Mouse (Mus musculus) adrenal gland, adult (tissue): Measurements from ENCODE around the gene Wdr95.
A peak's percentile ranks its signal among the peaks of the same experiment; 100 is the strongest.

Experiments
- DNase-seq, 2 experiments: peaks; one replicate each; pipeline ENCODE4 v3.0.0; 2022 to 2023; ENCODE audit warnings: low spot score in 1 of 2; ENCODE audit not compliant: inconsistent age in 2 of 2

The Wdr95 gene

GRCm38 (mm10) chr5:149576977-149577376 lies 48.5 kb downstream of the Wdr95 start:
- no peak for DNase-seq

DNA sequence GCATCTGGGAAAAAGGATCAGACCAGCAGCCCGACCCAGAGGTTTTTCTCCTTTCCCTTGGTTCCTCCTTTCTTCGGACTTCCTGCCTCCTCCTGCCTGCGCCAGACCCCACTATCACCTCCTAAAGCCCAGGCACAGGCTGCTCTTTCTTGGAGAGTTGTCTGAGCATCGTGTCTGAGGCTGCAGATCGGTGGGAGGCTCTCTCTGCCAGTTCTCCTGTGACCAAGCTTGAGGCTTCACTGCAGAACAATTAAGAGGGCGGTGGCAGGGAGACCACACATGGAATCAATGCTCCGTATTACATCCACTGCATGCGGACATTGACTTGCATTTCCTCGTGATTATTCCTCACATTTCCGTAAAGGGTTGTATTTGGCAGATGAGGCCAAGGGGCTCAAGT lies 49.0 kb downstream of the Wdr95 start:
- no peak for DNase-seq

GRCm38 (mm10) chr5:149582642-149583262 lies 54.3 kb downstream of the Wdr95 start:
- no peak for DNase-seq

DNA sequence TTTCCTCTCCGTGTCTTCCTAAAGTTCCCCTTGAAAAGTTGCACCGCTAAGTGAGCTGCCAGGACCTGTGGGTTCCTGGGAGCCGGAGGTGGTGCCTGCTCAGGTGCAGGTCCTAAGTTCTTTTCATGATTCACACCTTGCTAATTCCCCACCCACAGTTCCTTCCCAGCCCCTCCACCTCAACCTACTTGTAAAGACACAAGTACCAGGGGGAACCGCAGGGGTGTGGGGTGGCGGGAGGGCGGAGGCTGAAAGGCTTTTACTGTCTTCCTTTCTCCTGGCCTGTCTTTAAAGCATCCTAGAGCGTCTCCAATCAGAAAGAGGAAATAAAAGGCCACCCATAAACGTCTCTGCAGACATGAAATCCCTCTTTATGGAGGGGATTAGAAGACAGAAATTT lies 55.0 kb downstream of the Wdr95 start:
- DNase-seq = no peak

GRCm38 (mm10) chr5:149584154-149584655 lies 55.7 kb downstream of the Wdr95 start:
- no peak for DNase-seq

DNA sequence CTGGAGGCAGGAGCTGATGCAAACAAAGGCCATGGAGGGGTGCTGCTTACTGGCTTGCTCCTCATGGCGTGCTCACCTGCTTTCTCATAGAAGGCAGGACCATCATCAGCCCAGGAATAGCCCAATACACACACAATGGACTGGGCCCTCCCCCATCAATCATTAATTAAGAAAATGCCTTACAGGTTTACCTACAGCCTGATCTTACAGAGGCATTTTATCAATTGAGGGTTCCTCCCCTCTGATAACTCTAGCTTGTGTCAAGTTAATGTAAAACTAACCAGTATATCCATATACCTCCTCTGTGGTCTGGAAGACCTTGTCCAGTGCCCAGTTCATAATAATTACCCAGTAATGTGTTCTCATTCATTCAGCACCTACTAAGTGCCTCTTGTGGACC lies 56.8 kb downstream of the Wdr95 start:
- no peak for DNase-seq

DNA sequence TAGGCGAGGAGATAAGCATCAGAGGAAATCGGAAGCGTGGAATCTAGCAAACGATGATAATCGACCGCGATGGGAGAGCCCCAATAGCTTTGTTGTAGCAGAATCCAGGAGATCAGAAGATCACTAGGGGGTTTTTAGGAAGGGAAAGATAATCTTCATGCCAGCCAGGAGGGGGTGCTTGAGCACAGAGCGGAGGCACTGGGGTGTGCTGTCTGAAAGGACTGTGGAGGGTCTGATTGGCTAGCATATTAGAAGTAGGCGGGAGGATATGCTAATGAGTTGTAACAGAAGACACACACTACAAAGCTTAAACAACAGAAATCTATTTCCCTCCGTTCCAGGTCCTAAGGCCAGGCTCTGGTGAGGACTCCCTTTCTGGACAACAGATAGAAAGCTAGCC lies 57.4 kb downstream of the Wdr95 start:
- DNase-seq = peak; percentile 70 to 75

GRCm38 (mm10) chr5:149587327-149587895 lies 58.9 kb downstream of the Wdr95 start:
- no peak for DNase-seq

DNA sequence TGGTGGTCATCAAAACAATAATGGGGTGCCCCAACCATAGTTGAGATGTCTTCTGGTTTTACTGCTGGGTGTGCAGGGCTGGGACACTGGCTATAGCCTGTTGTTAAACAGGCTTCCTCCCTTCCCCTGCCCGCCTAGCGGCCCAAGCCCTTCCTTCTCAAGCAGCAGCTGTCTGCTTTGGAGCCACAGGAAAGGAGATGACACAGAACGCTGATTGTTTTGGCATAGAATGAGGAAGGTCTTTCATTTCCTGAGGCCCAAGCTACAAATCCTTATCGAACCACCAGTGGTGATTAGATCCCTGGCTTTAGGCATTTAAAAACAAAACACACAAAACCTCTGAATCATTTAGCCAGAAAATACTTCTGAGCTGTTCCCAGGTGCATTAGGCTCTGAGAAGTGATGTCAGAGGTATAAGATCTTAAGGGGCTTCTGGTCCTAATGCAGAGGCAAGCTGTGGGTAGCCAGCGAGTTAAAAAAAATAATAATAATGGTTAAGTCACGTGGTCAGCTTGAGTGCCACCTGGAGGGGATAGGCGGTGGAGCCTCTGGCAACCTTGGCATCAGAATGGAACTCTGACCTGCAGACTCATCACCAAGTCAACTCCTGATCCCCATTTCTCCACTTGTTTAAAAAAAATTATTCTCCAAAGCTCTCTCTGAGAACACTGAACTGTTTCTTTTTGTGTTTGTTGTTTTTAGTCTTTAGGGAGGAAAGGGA lies 60.5 kb downstream of the Wdr95 start:
- no peak for DNase-seq

DNA sequence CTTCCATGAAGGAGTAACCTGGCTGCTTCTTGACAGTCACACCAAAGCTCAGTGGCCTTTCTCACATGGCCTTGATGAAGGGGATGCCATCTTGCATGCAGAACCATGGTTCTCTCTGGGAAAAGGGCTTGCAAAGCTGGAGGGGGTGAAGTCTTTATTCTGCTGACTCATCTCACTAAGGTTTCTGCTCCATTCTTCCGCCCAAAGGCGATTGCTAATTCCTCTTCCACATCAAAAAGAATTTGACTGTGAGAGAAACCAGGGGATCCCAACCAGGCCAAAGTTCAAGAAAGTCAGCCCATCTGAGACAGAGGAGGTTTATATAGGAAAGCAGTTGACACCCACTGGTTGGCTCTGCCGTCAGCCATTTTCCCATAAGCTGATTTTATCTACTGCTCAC lies 61.5 kb downstream of the Wdr95 start:
- no peak for DNase-seq

GRCm38 (mm10) chr5:149594215-149594614 lies 65.7 kb downstream of the Wdr95 start:
- no peak for DNase-seq

- no peak for DNase-seq
Measured at GRCm38 (mm10) chr5:149597351-149597750, 68.9 kb downstream of the Wdr95 start.

DNA sequence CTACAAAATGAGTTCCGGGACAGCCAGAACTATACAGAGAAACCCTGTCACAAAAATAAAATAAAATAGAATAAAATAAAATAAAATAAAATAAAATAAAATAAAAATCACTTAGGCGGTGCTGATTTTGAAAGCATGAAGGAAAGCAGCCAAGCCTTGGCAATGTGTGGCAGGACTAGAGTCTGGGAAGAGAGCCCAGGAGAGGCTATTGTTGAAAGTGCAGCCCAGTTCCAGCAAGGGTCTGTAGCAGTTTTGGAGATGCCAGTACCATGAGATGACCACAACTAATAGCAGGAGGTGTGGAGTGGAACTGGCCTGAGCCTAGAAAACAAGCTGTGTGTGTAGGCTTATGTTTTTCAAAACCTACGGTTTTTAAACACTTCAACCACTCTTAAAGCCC lies 73.5 kb downstream of the Wdr95 start:
- DNase-seq = no peak

- DNase-seq = no peak
Measured at GRCm38 (mm10) chr5:149603241-149603640, 74.8 kb downstream of the Wdr95 start.

DNA sequence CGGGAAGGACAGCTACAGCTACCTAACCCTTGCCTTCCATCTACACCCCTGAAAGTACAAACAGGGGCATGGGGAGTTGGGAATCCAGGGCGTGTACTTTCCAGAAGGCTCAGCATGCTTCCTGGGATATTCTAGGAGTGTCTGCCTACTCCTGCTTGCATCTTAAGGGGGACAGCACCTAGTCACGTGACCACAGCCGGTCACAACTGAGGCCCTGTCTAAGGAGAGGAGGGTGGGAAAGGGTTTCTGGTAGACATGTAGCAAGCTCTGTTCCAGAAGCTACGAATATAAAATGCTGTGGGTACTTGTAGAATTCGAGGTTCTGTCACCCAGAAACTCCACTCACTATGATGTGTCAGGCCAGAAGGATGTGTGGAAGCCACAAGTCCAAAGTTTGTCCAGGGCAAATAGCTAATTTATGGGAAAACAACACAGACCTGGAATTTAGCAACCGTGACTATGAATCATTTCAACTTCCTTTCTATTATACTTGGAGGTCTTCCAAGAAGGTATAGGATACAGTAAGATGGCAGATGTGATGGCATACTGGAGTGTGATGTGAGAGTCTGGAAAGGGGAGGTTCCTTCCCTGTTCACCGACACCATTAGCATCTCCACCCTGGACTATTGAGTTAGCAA lies 78.7 kb downstream of the Wdr95 start:
- no peak for DNase-seq

DNA sequence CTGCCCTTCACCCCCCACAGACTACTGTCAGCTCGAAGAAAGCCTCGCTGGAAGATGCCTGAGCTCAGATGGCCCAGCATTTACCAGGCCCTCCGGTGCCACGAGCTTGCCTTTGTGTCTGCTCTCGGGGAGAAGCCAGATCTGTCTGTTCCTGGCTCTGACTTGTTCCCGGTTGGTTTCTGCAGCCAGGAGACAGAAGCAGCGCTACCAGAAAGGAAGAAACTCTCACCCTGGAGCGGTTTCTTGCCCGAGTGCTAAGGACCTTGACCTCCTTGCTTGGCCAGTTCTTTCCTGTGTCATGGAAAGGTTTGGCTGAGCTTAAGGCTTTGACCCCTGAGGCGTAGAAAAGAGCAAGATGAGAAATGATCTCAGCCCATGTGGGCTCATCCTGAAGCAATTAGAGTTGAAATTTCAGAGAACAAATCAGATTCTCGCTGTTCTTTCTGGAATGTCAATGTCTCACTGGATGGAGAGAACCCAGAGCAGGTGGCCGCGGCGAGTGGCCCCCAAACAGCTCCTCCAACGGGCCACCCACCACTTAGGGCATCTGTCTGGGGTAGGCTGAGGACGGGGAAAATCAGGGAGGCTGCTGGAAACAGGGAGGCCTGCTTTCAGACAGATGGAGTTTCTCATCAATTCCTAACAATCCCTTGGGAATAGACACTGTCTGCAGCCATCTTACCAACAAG lies 83.1 kb downstream of the Wdr95 start:
- DNase-seq = peak in 1 of 2 experiments; percentile 50

- peak in 1 of 2 experiments; percentile 40 for DNase-seq
Measured at GRCm38 (mm10) chr5:149612165-149612518, 83.7 kb downstream of the Wdr95 start.

DNA sequence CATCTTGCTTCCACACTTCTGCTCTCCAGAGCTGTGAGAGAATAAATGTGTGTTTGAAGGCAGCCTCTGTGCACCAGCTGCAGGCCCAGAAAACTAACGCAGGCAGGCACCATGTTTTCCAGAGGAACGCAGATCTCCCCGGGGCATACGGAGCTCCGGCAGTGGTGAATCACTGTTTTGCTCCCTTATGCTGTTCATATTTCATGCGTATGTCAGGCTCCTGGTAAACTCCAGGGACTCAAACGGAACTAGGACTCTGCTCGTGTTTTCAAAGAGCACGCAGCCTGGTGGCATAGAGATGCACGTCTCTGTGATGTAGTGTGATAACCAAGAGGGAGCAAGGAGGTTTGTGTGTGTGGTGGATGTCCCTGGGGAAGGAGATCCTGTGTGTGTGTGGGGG lies 84.3 kb downstream of the Wdr95 start:
- peak; percentile 69 to 80 for DNase-seq

DNA sequence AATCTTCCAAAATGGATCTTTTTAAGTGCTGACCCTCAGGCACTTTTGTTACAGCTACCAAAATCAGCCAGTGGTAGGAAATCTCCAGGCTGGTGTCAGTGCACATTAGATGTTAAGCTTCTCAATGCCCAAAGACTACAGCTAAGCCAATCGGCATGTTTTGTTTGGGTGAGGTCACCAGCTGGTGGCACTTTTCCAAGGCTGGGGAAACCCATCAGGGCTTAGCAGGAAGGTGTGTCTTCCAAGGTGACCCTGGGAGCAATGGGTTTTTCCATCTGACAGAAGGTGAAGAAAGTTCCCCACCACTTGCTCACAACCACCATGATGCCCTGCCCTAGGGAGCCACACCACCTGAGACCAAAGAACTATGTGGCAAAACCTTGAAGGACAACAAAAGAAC lies 87.7 kb downstream of the Wdr95 start:
- peak in 1 of 2 experiments; percentile 70 for DNase-seq

GRCm38 (mm10) chr5:149616817-149617216 lies 88.3 kb downstream of the Wdr95 start:
- DNase-seq = no peak

DNA sequence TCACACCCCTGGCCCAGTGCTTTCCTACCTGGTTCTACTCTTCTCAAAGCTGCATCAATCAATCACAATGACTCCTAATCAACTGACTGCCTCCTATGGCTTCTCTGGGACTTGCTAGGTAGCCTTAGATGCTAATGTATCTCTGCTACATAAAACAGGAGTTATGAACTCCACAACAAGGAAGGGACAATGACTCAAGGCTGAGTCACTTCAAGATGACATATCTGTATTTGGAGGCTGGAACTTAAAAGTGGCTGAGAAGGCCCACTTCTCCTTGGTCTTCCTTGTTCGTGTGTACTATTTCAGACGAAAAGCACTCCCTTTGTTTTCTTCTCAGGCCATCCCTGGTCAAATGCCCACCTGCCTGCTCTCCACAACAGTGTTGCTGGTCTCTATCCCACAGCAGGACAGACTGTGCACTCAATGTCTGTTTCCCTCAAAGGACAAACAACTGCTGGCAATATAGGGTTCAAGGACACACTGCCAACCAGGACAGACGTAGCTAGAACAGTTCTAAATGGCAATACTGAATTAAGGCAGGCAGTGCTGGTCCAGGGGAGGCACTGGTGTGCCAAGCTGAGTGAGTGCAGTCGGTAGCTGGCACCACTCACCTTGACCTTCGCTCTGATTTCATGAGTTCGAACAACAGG lies 89.4 kb downstream of the Wdr95 start:
- DNase-seq = peak in 1 of 2 experiments; percentile 78
